Mouse (Mus musculus): ENCODE results near the gene Hes2.

Hes2 gene

DNA sequence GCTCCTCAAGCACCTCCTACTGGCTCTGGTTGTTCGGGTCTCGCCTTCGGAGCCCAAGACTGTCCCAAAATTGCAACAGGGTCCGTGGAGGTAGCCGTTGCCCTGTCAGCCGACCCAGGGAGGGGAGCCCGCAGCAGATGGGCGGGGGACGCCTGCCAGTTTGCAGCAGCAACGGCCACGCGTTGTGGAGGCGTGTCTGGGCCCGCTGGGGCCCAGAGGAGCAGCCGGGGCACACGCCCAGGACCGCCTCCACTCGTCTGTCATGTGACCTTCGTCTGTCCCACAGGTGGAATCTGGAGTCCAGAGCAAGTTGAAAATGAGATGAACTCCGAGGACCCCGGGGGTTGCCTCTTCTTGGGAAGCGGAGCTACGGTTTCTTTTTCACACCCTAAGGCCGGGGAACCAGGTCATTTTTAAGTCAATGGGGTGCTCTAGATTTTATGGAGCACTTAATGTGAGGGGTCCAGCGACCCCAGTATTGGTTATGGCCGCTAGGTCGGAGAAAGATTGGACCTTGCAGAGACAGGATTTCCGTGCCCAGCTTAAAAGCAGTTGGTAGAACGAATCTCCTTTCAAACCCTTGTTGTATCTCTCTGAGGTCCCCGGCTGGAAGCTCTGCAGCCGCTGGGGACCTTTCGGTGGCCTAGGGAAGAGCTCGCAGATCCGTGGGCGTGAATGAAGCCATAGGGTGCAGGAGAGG lies at the start of gene Hes2:
TSS of gene Hes2 (plus strand) at position 283 of the 700 bp plus-strand sequence.
- no peak for DNase-seq

GRCm38 (mm10) chr4:152109509-152109908 lies 49.2 kb upstream of the Hes2 start:
- no peak for DNase-seq

DNA sequence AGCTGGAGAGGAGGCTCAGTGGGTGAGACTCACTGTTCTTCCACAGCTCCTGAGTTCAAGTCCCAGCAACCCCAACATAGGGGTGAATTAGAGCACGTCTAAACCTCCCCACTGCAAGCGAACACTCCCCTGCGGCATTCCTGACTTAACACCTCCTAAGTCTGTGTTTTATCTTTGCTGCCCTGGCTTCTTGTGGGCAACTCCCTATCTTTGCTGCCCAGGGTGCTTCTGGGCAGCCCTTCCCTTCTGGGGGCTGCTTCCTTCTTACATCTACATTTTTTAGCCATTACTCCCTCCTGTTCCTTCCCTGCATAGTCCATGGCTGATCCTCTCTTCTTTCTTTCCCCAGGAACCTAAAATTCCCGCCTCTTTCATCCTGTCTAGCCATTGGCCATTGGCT lies 48.0 kb upstream of the Hes2 start:
- DNase-seq: no peak

DNA sequence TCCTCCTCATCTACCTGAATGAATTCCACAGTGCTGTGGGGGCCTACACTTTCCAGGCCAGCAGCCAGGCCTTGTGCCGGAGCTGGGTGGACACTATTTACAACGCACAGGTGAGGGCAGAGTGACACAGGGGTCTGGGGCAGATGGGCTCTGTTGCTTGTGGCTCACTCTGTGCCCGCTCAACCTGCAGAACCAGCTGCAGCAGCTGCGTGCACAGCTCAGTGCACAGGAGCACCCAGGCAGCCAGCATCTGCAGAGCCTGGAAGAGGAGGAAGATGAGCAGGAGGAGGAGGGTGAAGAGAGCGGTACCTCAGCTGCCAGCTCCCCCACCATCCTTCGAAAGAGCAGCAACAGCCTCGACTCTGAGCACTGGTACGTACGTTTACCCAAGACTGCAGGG lies 46.3 kb upstream of the Hes2 start:
- DNase-seq: no peak

- DNase-seq: no peak
These were observed 44.6 kb upstream of the Hes2 start for GRCm38 (mm10) chr4:152114080-152114479.

DNA sequence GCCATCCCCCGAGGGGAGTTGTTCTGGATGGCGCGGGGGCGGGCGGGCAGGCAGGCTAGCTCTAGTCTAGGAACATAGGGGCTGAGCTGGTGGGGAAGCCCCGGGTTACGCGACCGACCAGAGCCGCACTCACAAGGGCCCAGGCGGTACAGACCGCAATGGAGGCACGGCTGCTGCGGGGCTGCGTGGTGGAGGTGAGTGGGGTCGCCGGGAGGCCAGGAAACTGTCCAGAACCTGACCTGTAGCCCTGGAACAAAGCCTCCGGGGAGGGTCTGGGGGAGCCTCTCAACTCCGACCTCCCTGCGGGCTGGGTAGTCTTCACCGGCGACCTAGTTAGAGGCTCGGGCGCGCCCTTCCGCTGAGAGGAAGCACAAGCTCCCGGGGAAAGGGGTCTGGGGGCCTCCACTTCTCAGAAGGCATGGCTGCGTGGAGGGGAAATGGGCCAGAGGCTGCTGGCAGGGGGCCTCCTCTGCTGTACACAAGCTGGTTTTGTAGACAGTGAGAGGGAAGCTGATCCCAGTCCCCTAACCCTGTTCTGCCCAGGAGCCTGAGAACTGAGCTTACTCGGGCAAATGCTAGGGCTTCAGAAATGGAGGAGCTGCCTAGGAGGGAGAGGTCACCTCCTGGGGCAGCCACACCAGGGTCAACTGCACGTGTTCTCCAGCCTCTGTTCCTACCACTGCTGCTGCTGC lies 42.6 kb upstream of the Hes2 start, which contains the start of gene Tnfrsf25:
TSS of gene Tnfrsf25 (plus strand) at position 14 of the 692 bp plus-strand sequence.
- peak; percentile 83 for DNase-seq

GRCm38 (mm10) chr4:152117538-152117937 lies 41.1 kb upstream of the Hes2 start:
- no peak for DNase-seq

DNA sequence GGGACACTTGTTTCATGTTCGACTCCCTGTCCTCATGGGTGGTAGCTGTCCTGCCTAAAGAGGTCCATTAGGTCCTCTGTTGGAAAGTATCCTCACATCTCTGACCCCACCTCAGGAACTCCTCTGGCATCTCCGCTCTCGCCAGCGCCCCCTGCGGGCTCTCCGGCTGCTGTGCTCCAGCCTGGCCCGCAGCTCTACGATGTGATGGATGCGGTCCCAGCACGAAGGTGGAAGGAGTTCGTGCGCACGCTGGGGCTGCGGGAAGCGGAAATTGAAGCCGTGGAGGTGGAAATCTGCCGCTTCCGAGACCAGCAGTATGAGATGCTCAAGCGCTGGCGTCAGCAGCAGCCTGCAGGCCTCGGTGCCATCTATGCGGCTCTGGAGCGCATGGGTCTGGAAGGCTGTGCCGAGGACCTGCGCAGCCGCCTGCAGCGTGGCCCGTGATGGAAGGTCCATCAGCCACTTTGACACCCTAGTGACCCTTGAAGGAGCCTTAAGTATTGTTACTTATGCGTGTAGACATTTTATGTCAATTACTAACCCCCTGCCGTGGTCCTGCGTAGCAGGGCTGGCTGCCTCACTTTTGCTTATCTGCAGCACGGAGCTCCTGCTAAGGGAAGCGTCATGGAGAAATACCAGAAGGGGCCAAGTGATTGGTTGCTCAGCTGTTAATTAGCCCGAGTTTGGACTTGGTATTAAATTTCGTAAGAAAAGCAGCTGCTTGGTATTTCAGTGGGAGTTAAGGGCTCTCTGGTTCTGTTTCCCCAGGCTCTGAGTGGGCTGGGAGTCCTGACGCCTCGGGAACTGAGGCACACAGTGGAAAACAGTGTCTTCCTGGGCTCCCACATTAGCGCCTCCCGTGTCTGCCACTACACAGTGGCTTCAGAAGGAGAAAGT lies 39.0 kb upstream of the Hes2 start:
- DNase-seq: peak; percentile 67

DNA sequence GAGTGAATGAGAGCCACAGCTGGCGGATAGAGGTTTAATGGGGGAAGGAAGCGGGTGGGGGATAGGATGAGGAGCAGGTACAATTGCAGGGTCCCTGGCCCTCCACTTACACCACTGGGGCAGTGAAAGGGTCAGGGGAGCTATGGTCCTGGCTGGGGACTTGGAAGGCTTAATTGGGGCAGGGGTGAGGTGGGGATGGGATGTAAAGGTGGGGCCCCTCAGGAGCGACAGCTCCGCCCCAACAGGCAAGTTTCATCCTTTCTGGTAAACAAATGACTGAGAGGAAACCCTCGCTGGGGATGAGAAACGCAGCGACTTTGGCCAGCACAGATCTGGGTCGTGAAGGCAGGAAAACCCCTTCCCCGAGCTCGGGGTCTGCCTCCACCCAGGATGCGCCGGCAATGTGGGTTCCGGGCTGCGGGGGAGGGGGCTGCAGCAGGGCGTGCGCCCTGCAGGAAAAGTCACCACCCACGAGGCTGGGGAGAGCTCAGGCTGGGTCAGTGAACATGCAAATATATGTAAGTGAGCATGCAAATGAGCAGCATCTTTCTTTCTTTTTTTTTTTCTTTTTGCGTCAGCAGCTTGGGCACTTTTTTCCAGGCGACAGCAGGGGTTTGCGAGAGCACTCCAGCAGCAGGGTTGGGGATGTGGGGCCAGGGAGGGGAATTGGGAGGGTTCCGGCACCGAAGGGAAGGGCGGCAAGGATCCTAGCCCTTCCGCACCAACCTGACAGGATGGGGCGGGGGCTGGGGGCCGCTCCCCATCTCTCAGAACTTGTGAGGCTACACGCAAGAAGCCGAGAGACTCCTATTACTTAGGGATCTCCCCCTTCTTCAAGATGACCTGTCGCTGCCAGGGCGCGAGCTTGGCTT lies 38.1 kb upstream of the Hes2 start:
- peak; percentile 69 for DNase-seq

DNA sequence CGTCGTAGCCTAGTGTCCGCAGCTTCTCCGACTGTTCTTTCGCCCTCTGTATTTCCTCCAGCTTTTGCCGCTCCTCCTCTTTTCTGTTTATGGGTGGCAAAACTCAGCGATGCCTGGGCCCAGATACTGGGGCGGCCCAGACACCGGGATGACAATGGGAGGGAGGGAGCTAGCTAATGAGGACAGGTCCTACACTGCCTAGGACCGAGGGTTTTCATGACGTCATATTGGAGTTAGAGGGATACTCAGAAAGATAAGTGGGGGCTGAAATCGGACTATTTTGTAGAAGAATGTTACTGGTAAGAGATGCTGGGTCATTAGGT lies 37.5 kb upstream of the Hes2 start:
- DNase-seq: no peak

DNA sequence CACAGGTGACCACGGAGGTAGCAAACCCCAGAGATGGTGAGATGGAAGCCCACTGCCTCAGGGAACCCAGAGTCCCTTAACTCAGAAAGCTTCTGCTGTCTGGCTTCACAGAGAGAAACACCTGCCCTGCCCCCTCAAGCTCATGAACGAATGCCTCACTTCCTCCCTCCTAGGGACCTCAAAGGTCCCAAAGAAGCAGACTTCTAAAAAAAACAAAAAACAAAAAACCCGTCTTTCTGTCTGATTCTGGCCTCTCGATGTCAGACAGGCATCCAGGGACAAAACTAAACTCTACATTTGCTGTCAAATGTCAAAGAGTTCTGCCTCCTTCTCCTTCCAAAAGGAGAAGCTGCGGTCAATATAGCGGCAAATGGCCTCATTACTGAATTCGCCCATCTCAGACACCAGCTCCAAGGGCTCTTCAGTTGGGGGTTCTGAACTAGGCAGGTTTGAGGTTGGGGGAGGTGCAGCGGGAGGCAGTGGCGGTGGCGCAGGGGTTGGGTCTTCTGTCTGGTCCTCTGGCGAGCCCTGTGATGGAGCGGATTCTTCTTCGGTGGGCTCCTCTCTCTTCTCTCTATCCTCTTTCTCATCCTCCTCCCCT lies 34.2 kb upstream of the Hes2 start:
- peak; percentile 58 for DNase-seq

DNA sequence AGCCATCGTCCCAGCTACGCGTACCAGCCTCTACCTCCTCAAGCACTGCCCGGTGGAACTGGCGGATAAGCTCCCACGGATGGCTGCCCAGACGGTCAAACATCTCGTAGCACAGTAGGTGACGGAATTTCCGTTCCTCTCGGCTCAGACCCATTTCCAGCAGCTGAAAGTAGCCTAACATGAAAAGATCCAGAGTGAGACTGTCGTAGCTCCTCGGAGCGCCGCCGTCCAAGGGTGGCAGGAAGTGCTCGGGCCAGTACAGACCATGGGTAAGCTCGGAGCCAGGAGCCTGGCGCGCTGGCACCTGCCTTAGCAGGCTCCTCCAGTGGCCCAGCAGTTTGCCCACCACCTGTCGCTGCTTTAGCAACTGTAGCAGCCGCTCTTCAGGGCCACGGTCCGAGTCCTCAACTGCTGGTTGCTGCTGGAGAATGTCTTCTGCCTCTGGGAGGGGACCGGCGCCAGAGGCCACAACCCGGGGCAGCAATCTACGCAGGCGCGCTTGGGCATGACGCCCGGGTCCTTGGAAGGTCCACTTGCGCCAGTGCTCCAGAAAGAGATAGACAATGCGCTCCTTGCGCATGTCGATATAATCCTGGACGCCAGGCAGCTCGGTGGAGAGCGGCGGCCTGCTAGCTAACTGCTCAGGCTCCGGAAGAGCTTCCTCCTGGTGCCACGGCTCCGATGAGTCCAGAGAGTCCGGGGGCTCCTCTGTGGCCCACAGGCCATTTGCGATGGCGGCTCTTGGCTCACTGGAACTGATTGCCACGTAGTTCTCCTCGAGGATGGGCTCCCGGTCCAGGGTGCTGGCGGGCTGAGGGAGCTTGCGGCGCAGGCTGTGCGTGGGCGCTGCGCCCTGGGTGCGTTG lies 33.3 kb upstream of the Hes2 start:
- no peak for DNase-seq

DNA sequence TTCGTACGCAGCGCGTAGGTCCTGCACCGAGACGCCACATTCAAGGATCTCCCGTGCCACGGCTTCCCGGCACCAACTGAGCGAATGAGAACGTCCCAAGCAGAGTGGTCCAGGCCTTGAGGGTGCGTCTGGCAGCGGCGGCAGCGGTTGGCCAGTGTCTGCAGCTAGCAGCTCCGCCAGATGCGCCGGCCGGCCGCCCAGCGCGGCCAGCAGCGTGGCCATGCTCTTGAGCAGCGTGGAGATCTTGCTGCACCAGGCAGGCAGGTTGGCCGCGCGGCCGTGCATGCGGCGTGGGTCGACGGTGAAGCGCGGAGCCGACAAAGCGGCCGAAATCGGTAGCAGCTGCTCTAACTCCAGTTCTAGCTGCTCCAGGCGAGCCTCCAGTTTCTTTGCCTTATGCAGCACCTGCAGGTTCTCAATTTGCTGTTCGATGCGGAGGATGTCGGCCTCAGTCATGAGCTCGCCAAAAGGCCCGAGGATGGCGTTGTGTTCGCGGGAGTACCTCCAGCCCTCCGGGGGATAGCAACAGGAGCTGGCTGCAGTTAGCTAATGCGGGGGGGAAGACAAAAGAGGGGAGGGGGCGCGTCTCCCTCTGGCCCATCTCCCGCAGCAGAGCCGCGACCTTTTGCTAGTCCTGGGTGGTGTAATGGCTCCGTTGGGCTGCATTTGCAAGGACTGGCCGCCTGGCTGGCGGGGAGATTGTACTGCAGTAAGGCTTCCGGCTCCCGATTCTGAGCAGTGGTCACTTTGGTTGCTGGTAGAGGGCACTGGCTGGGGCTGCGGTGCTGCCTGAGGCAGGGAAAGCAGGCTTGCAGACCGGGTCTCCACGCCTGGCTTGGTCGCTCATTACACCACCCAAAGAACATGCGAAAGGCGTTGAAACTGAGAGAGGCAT lies 32.4 kb upstream of the Hes2 start:
- DNase-seq: no peak

DNA sequence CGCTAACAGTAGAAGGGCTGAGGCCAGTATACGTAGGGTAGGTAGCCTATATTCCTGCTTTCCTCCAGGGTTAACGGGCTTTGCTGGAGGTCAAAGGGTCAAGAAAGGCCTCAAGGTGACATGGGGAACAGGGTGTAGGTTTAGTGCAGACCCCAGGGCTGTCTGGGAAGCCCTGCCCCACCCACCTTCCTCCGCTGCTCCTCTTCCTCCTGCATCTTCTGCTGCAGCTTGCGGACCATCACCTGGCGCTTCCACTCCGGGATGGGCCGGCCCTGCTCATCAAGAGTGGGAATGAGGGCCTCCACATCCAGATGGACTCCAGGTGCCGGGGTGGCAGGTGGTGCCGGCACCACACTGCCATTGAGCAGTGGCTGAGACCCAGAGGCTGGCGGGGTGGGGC lies 30.8 kb upstream of the Hes2 start:
- DNase-seq: no peak

DNA sequence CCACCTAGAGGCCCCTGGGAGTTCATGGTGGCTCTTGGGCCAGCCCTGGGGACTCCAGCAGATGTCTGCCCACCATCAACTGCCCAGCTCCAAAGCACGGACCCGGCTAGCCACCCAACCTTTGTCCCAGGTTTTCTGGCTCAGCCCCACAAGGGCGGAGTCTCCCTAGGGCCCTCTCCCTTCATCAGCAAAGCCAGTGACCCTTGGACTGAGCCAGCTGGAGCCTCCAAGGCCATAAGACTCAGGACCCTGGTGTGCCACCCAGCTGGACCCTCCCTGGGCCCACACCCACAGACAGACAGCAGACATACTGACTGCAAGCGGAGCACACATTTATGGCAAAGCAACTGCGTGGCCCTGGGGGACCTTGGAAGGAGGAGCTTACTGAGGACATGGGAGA lies 29.9 kb upstream of the Hes2 start:
- DNase-seq: no peak

DNA sequence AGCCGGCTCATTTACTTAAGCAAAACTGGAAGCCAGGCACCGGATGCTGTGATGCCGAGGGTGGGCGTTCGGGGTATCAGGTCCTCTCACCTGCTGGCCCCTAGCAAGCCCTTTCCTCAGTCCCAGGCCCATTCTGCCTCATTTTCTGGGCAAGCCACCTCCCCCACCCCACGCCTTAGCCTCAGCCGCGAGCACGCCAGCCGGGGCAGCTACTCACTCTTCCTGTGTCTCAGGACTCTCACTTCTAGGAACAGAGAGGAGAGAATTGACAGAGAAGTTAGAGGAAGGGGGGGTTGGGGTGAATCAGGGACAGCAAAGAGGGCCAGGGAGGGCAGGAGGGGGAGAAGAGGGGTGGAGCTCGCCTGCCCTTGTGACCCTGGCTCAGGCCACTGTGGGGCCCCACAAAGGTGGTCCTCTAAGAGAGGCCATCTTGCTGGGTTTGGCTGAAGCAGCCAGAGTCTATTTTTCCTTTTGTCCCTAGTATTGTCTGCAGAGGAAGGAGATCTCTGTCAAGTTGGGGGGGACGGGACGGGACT lies 29.2 kb upstream of the Hes2 start:
- no peak for DNase-seq

DNA sequence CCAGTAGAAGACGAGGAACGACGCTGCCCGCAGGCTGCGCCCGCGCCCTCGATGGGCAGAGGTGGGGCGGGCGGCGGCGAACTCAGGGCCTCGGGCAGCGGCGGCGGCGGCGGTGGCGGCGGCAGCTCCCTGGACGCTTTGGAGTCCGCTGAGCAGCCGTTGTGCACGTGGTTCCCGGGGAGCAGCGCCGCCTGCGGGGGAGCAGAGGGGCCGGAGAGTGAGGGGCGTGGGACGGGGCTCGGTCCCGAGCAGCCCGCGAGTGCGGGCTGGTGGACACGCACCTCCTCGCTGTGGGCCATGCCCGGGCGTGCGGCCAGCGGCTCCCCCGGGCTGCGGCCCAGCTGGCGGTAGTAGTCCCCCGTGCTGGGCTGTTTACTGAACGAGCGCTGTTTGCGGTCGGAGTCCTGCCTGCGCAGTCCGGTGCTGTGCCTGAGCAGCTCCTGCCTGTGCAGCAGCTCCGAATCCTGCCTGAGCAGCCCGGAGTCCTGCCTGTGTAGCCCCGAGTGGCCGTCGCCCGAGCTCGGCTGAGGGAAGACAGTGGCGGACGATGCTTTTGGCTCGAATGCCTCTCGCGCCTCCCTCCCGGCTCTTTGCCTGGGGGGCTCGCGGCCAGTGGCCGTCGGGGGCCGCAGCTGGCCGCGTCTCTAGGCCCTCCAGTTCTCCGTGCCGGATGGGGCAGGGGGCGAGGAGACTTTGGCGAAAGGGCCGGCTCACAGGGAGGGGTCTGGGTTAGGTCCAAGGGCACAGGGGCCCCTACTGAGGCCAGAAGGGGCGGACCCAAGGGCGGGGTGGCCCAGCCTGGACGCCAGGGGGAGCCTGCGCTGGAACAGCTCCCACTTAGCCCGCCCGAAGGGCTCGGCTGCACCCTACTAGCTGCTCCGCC lies 27.7 kb upstream of the Hes2 start:
- peak; percentile 65 for DNase-seq

- DNase-seq: no peak
These were observed 26.6 kb upstream of the Hes2 start for GRCm38 (mm10) chr4:152131809-152132771.

Measured in thymus, postnatal 14 days (tissue).